Mouse (Mus musculus) embryonic facial prominence, embryonic 14.5 days (tissue): Measurements from ENCODE around the gene Slc46a1. TPM values are rescaled to one million over a fixed set of nuclear protein-coding genes. Genes with fewer than 3 reads are reported as not detected.

Experiments
- ATAC-seq: fragments of 200-750 bp; cut with Nextera tagmentation; 2 replicates; pipeline ENCODE4 v1.8.0; 2017; ENCODE audit warnings: low read depth, moderate number of reproducible peaks, moderate TSS enrichment
- DNase-seq: peaks from one replicate; pipeline ENCODE4 v3.0.0-alpha.2; 2015; ENCODE audit warnings: low spot score
- H3K27ac ChIP-seq: fragments of 300-500 bp; sonication (generic); replicated peaks from 2 replicates; pipeline ENCODE4 v1.5.1; 2014; ENCODE audit warnings: low read depth, mild to moderate bottlenecking, low read length, moderate library complexity
- H3K27me3 ChIP-seq: fragments of 300-500 bp; sonication (generic); replicated peaks from 2 replicates; pipeline ENCODE4 v1.6.1; 2014; ENCODE audit warnings: low read length; ENCODE audit not compliant: control insufficient read depth, insufficient read depth
- H3K36me3 ChIP-seq: fragments of 300-500 bp; sonication (generic); 2 replicates; pipeline ENCODE4 v1.6.1; 2014; ENCODE audit warnings: low read length, mixed read lengths; ENCODE audit not compliant: control insufficient read depth, insufficient read depth
- H3K4me1 ChIP-seq: fragments of 300-500 bp; sonication (generic); 2 replicates; pipeline ENCODE4 v1.6.1; 2014; ENCODE audit warnings: antibody characterized with exemption, low read length; ENCODE audit not compliant: control insufficient read depth, insufficient read depth
- H3K4me2 ChIP-seq: fragments of 300-500 bp; sonication (generic); 2 replicates; pipeline ENCODE4 v1.6.1; 2014; ENCODE audit warnings: low read depth, mild to moderate bottlenecking, low read length, moderate library complexity, mixed read lengths
- H3K4me3 ChIP-seq: fragments of 300-500 bp; sonication (generic); 2 replicates; pipeline ENCODE4 v1.5.1; 2014; ENCODE audit warnings: low read depth, mild to moderate bottlenecking, low read length
- H3K9ac ChIP-seq: fragments of 300-500 bp; sonication (generic); 2 replicates; pipeline ENCODE4 v1.6.1; 2014; ENCODE audit warnings: low read depth, mild to moderate bottlenecking, low read length, moderate library complexity, mixed read lengths
- H3K9me3 ChIP-seq: fragments of 300-500 bp; sonication (generic); 2 replicates; pipeline ENCODE4 v1.6.1; 2016; ENCODE audit warnings: low read length; ENCODE audit not compliant: control insufficient read depth
- WGBS: fragments of 180-500 bp; shearing (Covaris S2); extraction: QIAGEN DNeasy Blood & Tissue Kit; methylation state at CpG from one replicate; pipeline ENCODE4 v1.1.7; 2014; 5-methylcytosine and 5-hydroxymethylcytosine counted together
- polyA plus RNA-seq: library from polyadenylated mRNA; unstranded; fragments of >200 nt; fragmentation: Nextera tagmentation; extraction: Ambion mirVana; gene quantifications from 2 replicates; pipeline ENCODE4 v1.2.1, GENCODE M21; 2014

Slc46a1 gene
- 12.6 and 14.8 TPM in 2 replicates for polyA plus RNA-seq

DNA sequence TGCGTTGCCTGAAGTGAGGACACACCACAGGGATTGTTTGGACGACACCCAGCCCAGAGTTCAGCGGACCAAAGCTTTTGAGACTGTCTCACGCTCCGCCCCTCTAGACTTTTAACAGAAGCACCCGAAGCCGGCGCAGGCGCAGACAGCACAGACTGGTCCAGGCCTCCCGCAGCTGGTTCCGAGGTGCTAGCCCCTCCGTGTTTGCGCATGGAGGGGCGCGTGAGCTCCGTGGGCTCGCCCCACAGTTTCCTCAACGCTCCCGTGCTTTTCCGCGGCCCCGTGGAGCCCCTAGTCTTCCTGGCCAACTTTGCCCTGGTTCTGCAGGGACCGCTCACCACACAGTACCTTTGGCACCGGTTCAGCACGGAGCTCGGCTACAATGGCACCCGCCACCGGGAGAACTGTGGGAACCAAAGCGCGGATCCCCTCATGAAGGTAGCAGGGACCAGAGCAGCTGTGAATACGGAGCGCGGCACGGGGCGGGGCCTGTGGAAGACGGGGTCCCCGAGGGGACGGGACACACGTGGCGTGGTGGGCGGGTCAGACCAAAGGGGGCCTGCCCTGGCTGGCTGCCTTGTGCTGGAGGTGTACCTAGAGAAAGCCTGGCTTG lies at the start of gene Slc46a1:
Slc46a1 (plus strand) TSS at position 130 of the 613 bp plus-strand sequence.
- peak within 1 kb of the TSS; percentile 78 for H3K4me3 ChIP-seq
- ATAC-seq (peak; percentile 98), DNase-seq (peak; percentile 97)
- H3K27me3 ChIP-seq, result no peaks in the 10 kb centered on the region
- H3K4me2 ChIP-seq, result peak within 1 kb of the TSS; percentile 91
- peaks cover 10% of the 10 kb centered on the region for H3K4me1 ChIP-seq
- H3K9ac ChIP-seq, result peak within 1 kb of the TSS; percentile 88
- H3K9me3 ChIP-seq, result peaks cover 4% of the 10 kb centered on the region; the same call in 1 of the 2 replicates
- under 1% methylated on average over 41 of the region's 41 CpGs for WGBS
- no peaks in the 10 kb centered on the region for H3K36me3 ChIP-seq
- H3K27ac ChIP-seq, result peak within 1 kb of the TSS; percentile 96

DNA sequence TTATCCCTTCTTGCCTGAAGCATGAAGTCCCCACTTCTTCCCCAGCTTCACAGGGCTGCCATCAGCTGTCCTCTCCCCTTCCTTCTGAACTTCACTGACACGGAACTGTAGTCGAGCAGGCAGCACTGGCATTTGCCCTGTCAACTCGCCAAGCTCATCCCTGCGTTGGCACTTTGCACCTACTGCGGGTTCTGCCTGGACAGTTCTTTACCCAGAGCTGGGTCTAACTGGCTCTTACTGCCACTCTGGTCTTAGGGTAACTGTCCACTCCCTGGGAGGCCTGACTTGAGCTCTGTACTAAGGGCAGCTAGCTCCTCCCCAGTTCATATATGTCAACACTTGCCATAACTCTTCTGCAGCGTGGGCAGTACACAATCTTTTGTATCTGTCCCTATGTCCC lies 48.6 kb upstream of the Slc46a1 start:
- no peak for ATAC-seq
- no peak overlapping the region for H3K27ac ChIP-seq
- H3K4me1 ChIP-seq, result no peaks in the 10 kb centered on the region
- WGBS, result 81% methylated on average over 6 of the region's 6 CpGs
- no peaks in the 10 kb centered on the region for H3K27me3 ChIP-seq
- H3K36me3 ChIP-seq, result no peaks in the 10 kb centered on the region
- no peak overlapping the region for H3K4me2 ChIP-seq
- H3K9ac ChIP-seq, result no peak overlapping the region
- no peak for DNase-seq
- H3K4me3 ChIP-seq, result no peak overlapping the region
- no peaks in the 10 kb centered on the region for H3K9me3 ChIP-seq

DNA sequence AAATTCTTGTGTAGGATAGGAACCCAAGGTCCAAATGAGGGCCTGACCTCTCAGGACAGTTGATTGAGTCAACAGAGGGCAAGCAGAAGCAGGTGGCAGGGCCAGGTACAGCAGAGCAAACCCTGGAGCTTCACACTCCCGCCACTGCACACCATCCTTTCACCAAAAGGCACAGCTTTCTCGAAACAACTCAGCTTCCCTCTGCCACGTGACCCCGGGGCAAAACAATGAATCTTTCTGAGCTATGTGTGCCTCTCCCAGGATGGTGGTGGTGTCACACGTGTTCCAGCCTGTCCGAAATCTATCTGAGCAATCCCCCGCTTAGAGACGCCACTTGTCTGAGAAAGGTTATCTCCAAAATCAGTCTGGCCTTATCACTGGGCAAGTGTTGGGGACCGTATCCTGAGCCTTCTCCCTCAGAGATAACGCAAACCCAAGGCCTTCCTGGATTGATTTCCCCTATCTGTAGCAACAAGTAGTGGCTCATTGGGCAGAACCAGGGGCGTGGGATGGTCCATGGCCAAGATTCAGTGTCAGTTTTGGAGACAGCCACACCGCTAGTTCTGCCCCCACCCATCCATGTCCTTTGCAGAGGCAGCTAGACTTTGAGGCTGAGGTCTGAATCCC lies 45.1 kb upstream of the Slc46a1 start:
- Histone ChIP-seq H3K9me3 (no peaks in the 10 kb centered on the region), H3K4me1 (no peaks in the 10 kb centered on the region), H3K27me3 (no peaks in the 10 kb centered on the region), H3K4me3 (no peak overlapping the region), H3K4me2 (no peak overlapping the region), H3K27ac (no peak overlapping the region), H3K36me3 (no peaks in the 10 kb centered on the region), H3K9ac (no peak overlapping the region)
- no peak for DNase-seq
- 71% methylated on average over 12 of the region's 12 CpGs for WGBS
- ATAC-seq, result no peak

DNA sequence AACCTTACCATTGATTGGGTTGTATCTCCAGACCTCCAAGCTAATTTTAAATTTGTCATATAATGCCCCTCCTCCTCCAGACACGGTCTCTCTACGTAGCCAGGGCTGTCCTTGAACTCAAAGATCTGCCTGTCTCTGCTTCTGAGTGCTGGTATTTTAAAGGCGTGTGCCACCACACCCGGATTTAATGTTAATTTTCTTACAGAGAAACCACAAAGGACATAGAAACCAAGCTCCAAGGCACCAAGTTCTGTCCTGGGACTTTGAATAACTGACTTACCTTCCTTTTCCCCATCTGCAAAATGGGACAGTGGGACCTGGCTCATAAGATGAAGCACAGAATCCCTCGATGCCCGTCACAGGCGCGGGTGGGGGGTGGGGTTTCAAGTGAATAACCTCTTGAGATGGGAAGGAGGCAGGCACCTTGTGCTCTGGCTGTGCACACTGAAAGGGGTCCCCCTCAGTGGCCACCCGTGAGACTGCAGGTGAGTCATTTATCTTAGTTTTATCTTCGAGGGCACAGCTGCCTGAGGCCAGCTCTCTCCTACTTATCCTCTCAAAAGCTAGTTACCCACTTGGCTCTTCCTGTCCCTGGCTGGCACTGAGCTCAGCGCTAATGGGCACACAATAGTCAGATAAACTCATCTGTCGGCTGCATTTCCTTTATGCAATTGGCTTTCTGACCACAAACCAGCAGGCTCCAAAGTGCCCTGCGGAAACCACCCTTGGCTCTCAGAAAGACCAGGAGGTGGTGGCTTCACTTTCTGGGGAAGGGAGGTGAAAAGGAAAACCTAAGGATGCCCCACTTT lies 44.1 kb upstream of the Slc46a1 start:
- ATAC-seq (no peak), DNase-seq (no peak)
- no peak overlapping the region for H3K9ac ChIP-seq
- no peak overlapping the region for H3K4me3 ChIP-seq
- H3K36me3 ChIP-seq, result no peaks in the 10 kb centered on the region
- 64% methylated on average over 13 of the region's 13 CpGs for WGBS
- no peaks in the 10 kb centered on the region for H3K4me1 ChIP-seq
- no peak overlapping the region for H3K4me2 ChIP-seq
- H3K27me3 ChIP-seq, result no peaks in the 10 kb centered on the region
- H3K9me3 ChIP-seq, result no peaks in the 10 kb centered on the region
- no peak overlapping the region for H3K27ac ChIP-seq

DNA sequence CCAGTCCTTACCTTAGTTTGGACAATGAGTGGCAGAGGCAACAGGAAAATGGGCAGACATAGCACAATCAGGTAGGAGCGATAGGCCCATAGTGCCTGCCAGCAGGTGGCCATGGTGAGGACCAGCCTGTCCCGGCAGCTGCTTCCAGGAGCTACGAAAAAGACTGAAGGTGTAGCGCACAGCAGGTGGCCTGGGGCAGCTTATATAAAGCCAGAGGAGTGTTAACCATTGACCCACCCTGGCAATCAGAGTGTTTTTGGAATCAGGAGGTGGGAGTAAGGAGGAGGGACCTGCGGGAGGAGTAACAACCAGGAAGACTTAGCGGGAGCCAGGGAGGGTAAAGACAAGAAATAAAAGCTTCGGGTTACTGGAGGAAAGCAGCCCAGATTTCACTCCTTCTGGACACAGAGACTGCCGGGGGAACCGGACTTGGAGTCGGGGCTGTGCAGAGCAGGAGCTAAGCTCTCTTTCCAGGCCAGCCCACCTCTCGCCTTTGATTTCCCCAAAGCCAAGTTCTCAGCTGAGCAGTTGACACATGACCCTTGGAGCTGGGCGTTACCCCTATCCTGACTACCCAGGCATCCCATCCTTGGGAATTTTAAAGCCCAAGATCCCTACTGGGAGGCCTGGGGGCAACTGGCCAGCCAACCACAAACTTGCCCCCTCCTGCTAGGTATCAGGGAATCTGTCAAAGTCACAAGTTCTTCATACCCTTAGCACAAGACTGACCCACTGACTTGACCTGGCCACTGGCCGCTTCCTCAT lies 43.3 kb upstream of the Slc46a1 start, which contains the start of gene Slc13a2:
Slc13a2 (minus strand) TSS at position 163 of the 765 bp plus-strand sequence.
- no peaks in the 10 kb centered on the region for H3K27me3 ChIP-seq
- no peak for ATAC-seq
- no peaks in the 10 kb centered on the region for H3K9me3 ChIP-seq
- no peak for DNase-seq
- WGBS, result 24% methylated on average over 13 of the region's 13 CpGs
- H3K4me1 ChIP-seq, result no peaks in the 10 kb centered on the region
- no peak within 1 kb of the TSS for H3K4me3 ChIP-seq
- H3K36me3 ChIP-seq, result no peaks in the 10 kb centered on the region
- H3K4me2 ChIP-seq, result no peak within 1 kb of the TSS
- no peak within 1 kb of the TSS for H3K9ac ChIP-seq
- no peak within 1 kb of the TSS for H3K27ac ChIP-seq

DNA sequence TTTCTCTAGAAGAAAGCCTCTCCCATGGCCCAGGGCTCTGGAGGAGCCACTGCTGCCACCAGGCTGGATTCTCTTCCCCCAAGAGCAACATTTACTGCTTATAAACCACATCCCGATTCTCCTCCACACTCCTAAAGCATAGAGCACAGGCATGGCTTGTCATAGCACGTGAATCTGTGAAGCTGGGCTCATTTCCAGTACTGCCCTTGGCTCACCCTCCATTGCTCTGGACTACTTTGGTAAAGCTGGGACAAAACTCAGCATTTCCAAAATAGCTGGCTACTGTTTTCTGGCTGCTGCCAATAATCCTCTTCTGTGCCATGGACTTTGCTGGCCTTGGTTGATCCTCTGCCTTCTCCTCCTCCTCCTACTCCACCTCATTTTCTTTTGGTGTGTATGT lies 41.1 kb upstream of the Slc46a1 start:
- DNase-seq (no peak), ATAC-seq (no peak)
- Histone ChIP-seq H3K9me3 (no peaks in the 10 kb centered on the region), H3K4me1 (no peaks in the 10 kb centered on the region), H3K27me3 (no peaks in the 10 kb centered on the region), H3K9ac (no peak overlapping the region), H3K36me3 (no peaks in the 10 kb centered on the region), H3K27ac (no peak overlapping the region), H3K4me2 (no peak overlapping the region), H3K4me3 (no peak overlapping the region)
- WGBS, result 58% methylated on average over 2 of the region's 2 CpGs

DNA sequence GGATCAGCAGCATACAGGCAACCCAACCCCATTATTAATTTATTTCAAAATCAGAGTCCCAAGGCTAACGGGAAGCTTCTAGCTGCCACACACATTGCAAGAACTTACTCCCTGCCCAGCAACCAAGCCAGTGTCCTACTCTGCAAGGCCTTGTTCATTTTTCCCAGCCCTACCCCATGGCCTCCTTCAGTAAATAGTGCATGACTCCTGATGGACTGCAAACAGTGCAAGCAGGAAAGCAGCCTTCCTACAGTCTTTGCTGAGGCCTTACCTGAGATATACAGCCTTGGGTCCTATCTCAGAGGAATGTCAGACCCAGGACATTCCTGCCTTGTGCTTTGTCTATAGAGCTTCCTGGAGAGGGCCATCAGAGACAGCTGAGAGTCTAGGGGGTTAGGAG lies 39.9 kb upstream of the Slc46a1 start:
- Histone ChIP-seq H3K4me1 (no peaks in the 10 kb centered on the region), H3K9me3 (no peaks in the 10 kb centered on the region), H3K27ac (no peak overlapping the region), H3K4me3 (no peak overlapping the region), H3K9ac (no peak overlapping the region), H3K36me3 (no peaks in the 10 kb centered on the region), H3K4me2 (no peak overlapping the region), H3K27me3 (no peaks in the 10 kb centered on the region)
- ATAC-seq (no peak), DNase-seq (no peak)
- 89% methylated on average over 1 of the region's 1 CpGs for WGBS

DNA sequence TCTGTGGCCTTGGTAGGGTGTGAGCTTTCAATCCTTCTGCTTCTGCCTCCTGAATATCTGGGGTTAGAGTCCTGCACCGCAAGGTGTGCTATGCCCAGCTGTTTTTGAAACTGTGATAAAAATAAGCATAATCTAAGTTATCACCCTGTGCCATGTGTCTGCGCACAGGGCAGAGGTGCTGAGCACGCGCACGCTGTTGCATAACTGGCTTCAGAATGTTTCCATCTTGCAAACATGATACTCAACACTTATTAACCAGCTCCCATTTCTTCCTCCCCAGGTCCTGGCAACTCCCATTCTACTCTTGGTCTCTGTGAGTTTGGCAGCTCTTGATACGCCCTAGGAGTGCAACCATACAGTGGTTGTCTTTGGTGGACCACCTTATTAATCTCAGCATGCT lies 37.8 kb upstream of the Slc46a1 start:
- H3K4me3 ChIP-seq, result no peak overlapping the region
- no peak overlapping the region for H3K4me2 ChIP-seq
- no peaks in the 10 kb centered on the region for H3K4me1 ChIP-seq
- no peak overlapping the region for H3K9ac ChIP-seq
- no peak overlapping the region for H3K27ac ChIP-seq
- no peaks in the 10 kb centered on the region for H3K27me3 ChIP-seq
- ATAC-seq (no peak), DNase-seq (no peak)
- no peaks in the 10 kb centered on the region for H3K36me3 ChIP-seq
- no peaks in the 10 kb centered on the region for H3K9me3 ChIP-seq
- WGBS, result 99% methylated on average over 6 of the region's 6 CpGs
